In genomic region chr11:115512004-115512403, GRCm38 (mm10) we compare ENCODE assay signal across 9 mouse cellular contexts. TPM values are rescaled to one million over a fixed set of nuclear protein-coding genes. Genes with fewer than 3 reads are reported as not detected.
DNase-seq lines count a peak whose midpoint lies in the region; ATAC-seq and TF ChIP-seq lines count a peak whose summit lies in the region.
"Had no signal": no experiment of that assay in that cellular context is flagged by ENCODE, and none has a peak within 500 bp of the region (broad histone marks: within the 10 kb centered on the region; RNA-seq: fewer than 3 reads in every experiment).

No protein-coding gene starts in this region.

- peaks cover 60% of the 10 kb centered on the region for H3K4me1 ChIP-seq in heart, embryonic 12.5 days (replicated peaks)
- peaks cover 18% of the 10 kb centered on the region for H3K4me1 ChIP-seq in bone marrow, adult 2 months (ENCODE audit: control insufficient read depth, insufficient read depth, low read length)
- H3K4me1 ChIP-seq in hindbrain, embryonic 11.5 days (replicated peaks; ENCODE audit: control insufficient read depth, insufficient read depth, low read length): peaks cover 18% of the 10 kb centered on the region; the same call in 1 of the 2 replicates
- peaks cover 40% of the 10 kb centered on the region for H3K4me1 ChIP-seq in midbrain, embryonic 11.5 days (ENCODE audit: control insufficient read depth, insufficient read depth, low read length)

- TF ChIP-seq POLR2A in bone marrow, adult 2 months (IDR thresholded peaks at IDR 0.05; ENCODE audit: borderline replicate concordance, control insufficient read depth, low read depth, low read length): no peak

- no peaks in the 10 kb centered on the region for H3K27me3 ChIP-seq in heart, embryonic 12.5 days (replicated peaks)
- no peaks in the 10 kb centered on the region for H3K27me3 ChIP-seq in hindbrain, embryonic 11.5 days (ENCODE audit: control insufficient read depth, insufficient read depth, low read length)
- H3K27me3 ChIP-seq in midbrain, embryonic 11.5 days (ENCODE audit: control insufficient read depth, insufficient read depth, low read length): no peaks in the 10 kb centered on the region

- no peaks in the 10 kb centered on the region for H3K9me3 ChIP-seq in heart, embryonic 12.5 days (replicated peaks)
- H3K9me3 ChIP-seq in hindbrain, embryonic 11.5 days (ENCODE audit: control insufficient read depth, low read length): no peaks in the 10 kb centered on the region
- H3K9me3 ChIP-seq in midbrain, embryonic 11.5 days (ENCODE audit: control insufficient read depth, low read length): no peaks in the 10 kb centered on the region

- H3K27ac ChIP-seq in heart, embryonic 12.5 days (ENCODE audit: poor library complexity, severe bottlenecking): peak overlapping the region; percentile 91
- H3K27ac ChIP-seq in bone marrow, adult 2 months (ENCODE audit: control insufficient read depth, insufficient read depth, low read depth, low read length, poor library complexity): peak overlapping the region; percentile 34
- H3K27ac ChIP-seq in hindbrain, embryonic 11.5 days (ENCODE audit: low read depth, low read length): peak overlapping the region; percentile 80; the same call in 1 of the 2 replicates
- H3K27ac ChIP-seq in midbrain, embryonic 11.5 days (ENCODE audit: low read depth, low read length): no peak overlapping the region

- peak overlapping the region; percentile 93 for H3K4me2 ChIP-seq in heart, embryonic 12.5 days
- peak overlapping the region; percentile 88 for H3K4me2 ChIP-seq in hindbrain, embryonic 11.5 days (replicated peaks; ENCODE audit: low read depth, low read length)
- H3K4me2 ChIP-seq in midbrain, embryonic 11.5 days: peak overlapping the region; percentile 70

- no peak for TF ChIP-seq CTCF in bone marrow, adult 2 months (IDR thresholded peaks at IDR 0.05; ENCODE audit: control insufficient read depth, insufficient read depth, low read length)

- H3K36me3 ChIP-seq in heart, embryonic 12.5 days: 0 out of 2 replicates have a peak, but pooled peaks cover 3% of the 10 kb centered on the region
- H3K36me3 ChIP-seq in hindbrain, embryonic 11.5 days (ENCODE audit: control insufficient read depth, insufficient read depth, low read length): no peaks in the 10 kb centered on the region
- no peaks in the 10 kb centered on the region for H3K36me3 ChIP-seq in midbrain, embryonic 11.5 days (ENCODE audit: control insufficient read depth, insufficient read depth, low read length)

- no peak for ATAC-seq in heart, embryonic 12.5 days (ENCODE audit: insufficient number of reproducible peaks, low FRiP score)
- no peak for ATAC-seq in hindbrain, embryonic 11.5 days (ENCODE audit: low FRiP score)
- ATAC-seq in midbrain, embryonic 11.5 days (ENCODE audit: low FRiP score): no peak

- peak overlapping the region; percentile 99 for H3K9ac ChIP-seq in heart, embryonic 12.5 days
- peak overlapping the region; percentile 99 for H3K9ac ChIP-seq in hindbrain, embryonic 11.5 days (ENCODE audit: low read depth, low read length)
- H3K9ac ChIP-seq in midbrain, embryonic 11.5 days (ENCODE audit: low read length): peak overlapping the region; percentile 97

- no peak for DNase-seq in heart, adult 8-10 months (ENCODE audit: low spot score)
- DNase-seq in hindbrain, embryonic 11.5 days (ENCODE audit: low spot score): peak; percentile 34
- no peak for DNase-seq in midbrain, embryonic 11.5 days (ENCODE audit: low spot score, missing footprints)
- DNase-seq in cerebellum, adult 18-20 months: no peak
- no peak for DNase-seq in layer of hippocampus, adult 9-11 months
- no peak for DNase-seq in kidney, adult 18-20 months

- H3K4me3 ChIP-seq in heart, embryonic 12.5 days: peak overlapping the region; percentile 89
- peak overlapping the region; percentile 43 for H3K4me3 ChIP-seq in bone marrow, adult 2 months (replicated peaks; ENCODE audit: control insufficient read depth, low read depth, low read length)
- H3K4me3 ChIP-seq in hindbrain, embryonic 11.5 days (ENCODE audit: low read depth, low read length): peak overlapping the region; percentile 100
- H3K4me3 ChIP-seq in midbrain, embryonic 11.5 days (ENCODE audit: low read depth, low read length): peak overlapping the region; percentile 93

- 64% methylated on average over 3 of the region's 3 CpGs for WGBS in heart, embryonic 12.5 days
- WGBS in bone marrow, adult 2 months: 78% methylated on average over 3 of the region's 3 CpGs
- WGBS in hindbrain, embryonic 11.5 days: 45% methylated on average over 3 of the region's 3 CpGs
- 54% methylated on average over 3 of the region's 3 CpGs for WGBS in midbrain, embryonic 11.5 days

RNA-seq across cellular contexts. Expression of gene Jpt1, which starts 2.2 kb away (rescaled TPM):
- 413 and 440 TPM in 2 replicates for polyA plus RNA-seq in heart, embryonic 12.5 days (2016; fragmentation: Nextera tagmentation; extraction: Ambion mirVana)
- total RNA-seq in heart, adult 8-10 months (2022): 100 to 1,000 TPM; 114 to 126 (median 121) TPM
- polyA plus RNA-seq in bone marrow, adult 2 months (2011; ENCODE audit: insufficient read depth, insufficient read length, low replicate concordance, missing spikeins): 106 and 149 TPM in 2 replicates
- 990 and 1,006 TPM in 2 replicates for polyA plus RNA-seq in hindbrain, embryonic 11.5 days (2014; fragmentation: Nextera tagmentation; extraction: Ambion mirVana)
- polyA plus RNA-seq in midbrain, embryonic 11.5 days (2014; fragmentation: Nextera tagmentation; extraction: Ambion mirVana): 954 and 958 TPM in 2 replicates

RNA-seq across cellular contexts. Expression of gene Nt5c, which starts 20.3 kb away (rescaled TPM):
- 56.2 and 58.2 TPM in 2 replicates for polyA plus RNA-seq in heart, embryonic 12.5 days (2016; fragmentation: Nextera tagmentation; extraction: Ambion mirVana)
- total RNA-seq in heart, adult 8-10 months (2022): 10 to 100 TPM in 2 of 4 experiments, 1 to 10 TPM in 2; 8.7 to 14.9 (median 10.1) TPM
- polyA plus RNA-seq in bone marrow, adult 2 months (2011; ENCODE audit: insufficient read depth, insufficient read length, low replicate concordance, missing spikeins): 47.5 and 56.4 TPM in 2 replicates
- polyA plus RNA-seq in hindbrain, embryonic 11.5 days (2014; fragmentation: Nextera tagmentation; extraction: Ambion mirVana): 75.8 and 84.6 TPM in 2 replicates
- 68.3 and 69.8 TPM in 2 replicates for polyA plus RNA-seq in midbrain, embryonic 11.5 days (2014; fragmentation: Nextera tagmentation; extraction: Ambion mirVana)

RNA-seq across cellular contexts. Expression of gene Sumo2, which starts 24.1 kb away (rescaled TPM):
- 673 and 675 TPM in 2 replicates for polyA plus RNA-seq in heart, embryonic 12.5 days (2016; fragmentation: Nextera tagmentation; extraction: Ambion mirVana)
- 100 to 1,000 TPM; 166 to 179 (median 176) TPM for total RNA-seq in heart, adult 8-10 months (2022)
- 188 and 202 TPM in 2 replicates for polyA plus RNA-seq in bone marrow, adult 2 months (2011; ENCODE audit: insufficient read depth, insufficient read length, low replicate concordance, missing spikeins)
- polyA plus RNA-seq in hindbrain, embryonic 11.5 days (2014; fragmentation: Nextera tagmentation; extraction: Ambion mirVana): 1,523 and 1,527 TPM in 2 replicates
- 1,615 and 1,739 TPM in 2 replicates for polyA plus RNA-seq in midbrain, embryonic 11.5 days (2014; fragmentation: Nextera tagmentation; extraction: Ambion mirVana)

RNA-seq across cellular contexts. Expression of gene Armc7, which starts 36.5 kb away (rescaled TPM):
- polyA plus RNA-seq in heart, embryonic 12.5 days (2016; fragmentation: Nextera tagmentation; extraction: Ambion mirVana): 5.8 and 6.4 TPM in 2 replicates
- total RNA-seq in heart, adult 8-10 months (2022): 1 to 10 TPM; 1.2 to 2.2 (median 1.9) TPM
- polyA plus RNA-seq in bone marrow, adult 2 months (2011; ENCODE audit: insufficient read depth, insufficient read length, low replicate concordance, missing spikeins): 4.4 and 18.7 TPM in 2 replicates
- polyA plus RNA-seq in hindbrain, embryonic 11.5 days (2014; fragmentation: Nextera tagmentation; extraction: Ambion mirVana): 7.5 and 9.0 TPM in 2 replicates
- 7.7 and 7.8 TPM in 2 replicates for polyA plus RNA-seq in midbrain, embryonic 11.5 days (2014; fragmentation: Nextera tagmentation; extraction: Ambion mirVana)

RNA-seq across cellular contexts. Expression of gene Slc16a5, which starts 49.7 kb away (rescaled TPM):
- 0.17 TPM in 1 of 2 replicates, not detected in the other for polyA plus RNA-seq in heart, embryonic 12.5 days (2016; fragmentation: Nextera tagmentation; extraction: Ambion mirVana)
- total RNA-seq in heart, adult 8-10 months (2022): not detected
- 1.8 TPM in 1 of 2 replicates, not detected in the other for polyA plus RNA-seq in bone marrow, adult 2 months (2011; ENCODE audit: insufficient read depth, insufficient read length, low replicate concordance, missing spikeins)
- polyA plus RNA-seq in hindbrain, embryonic 11.5 days (2014; fragmentation: Nextera tagmentation; extraction: Ambion mirVana): 0.11 TPM in 1 of 2 replicates, not detected in the other
- polyA plus RNA-seq in midbrain, embryonic 11.5 days (2014; fragmentation: Nextera tagmentation; extraction: Ambion mirVana): 0.14 TPM in 1 of 2 replicates, not detected in the other
- total RNA-seq: monocyte, adult 5-6 weeks had no signal

Comparison
In these comparisons a context has a peak if more than half of its experiments do, and no peak if none do; other contexts are left out.
1. H3K4me3 ChIP-seq: peak in every context shown above with its lines; median percentile 100 in hindbrain, embryonic 11.5 days; 93 in midbrain, embryonic 11.5 days; 89 in heart, embryonic 12.5 days; 43 in bone marrow, adult 2 months.